23 mouse cellular contexts compared by ENCODE assay signal in the genomic region with DNA sequence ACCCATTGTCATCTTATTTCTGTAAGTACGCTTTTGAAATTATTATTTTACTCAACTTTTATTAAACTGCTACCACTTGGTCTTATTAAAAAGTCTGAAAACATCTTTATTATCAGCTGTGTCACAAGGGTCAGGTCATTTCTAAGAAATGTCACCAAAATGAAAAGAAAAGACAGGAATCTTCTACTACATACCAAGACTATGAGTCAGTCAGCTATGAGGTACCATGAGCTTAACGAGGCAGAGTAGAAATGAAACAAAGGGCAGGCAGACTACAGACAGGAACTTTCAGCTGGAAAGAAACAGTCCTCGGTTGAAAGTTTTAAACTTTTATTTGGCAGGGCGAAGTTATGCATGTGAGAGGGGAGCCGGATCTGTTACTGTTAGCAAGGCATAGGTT.
DNase-seq lines count a peak whose midpoint lies in the region; ATAC-seq and TF ChIP-seq lines count a peak whose summit lies in the region.
"Had no signal": no experiment of that assay in that cellular context is flagged by ENCODE, and none has a peak within 500 bp of the region (broad histone marks: within the 10 kb centered on the region; RNA-seq: fewer than 3 reads in every experiment).

No protein-coding gene starts in this region.

- peaks cover 19% of the 10 kb centered on the region for H3K4me1 ChIP-seq in limb, embryonic 14.5 days (ENCODE audit: control insufficient read depth, insufficient read depth, low read length)
- no peaks in the 10 kb centered on the region for H3K4me1 ChIP-seq in heart, adult 2 months (ENCODE audit: control insufficient read depth, insufficient read depth, low read length)
- H3K4me1 ChIP-seq: embryonic facial prominence, embryonic 13.5 days; forebrain, embryonic 10.5 days; forebrain, embryonic 13.5 days; hindbrain, embryonic 12.5 days; hindbrain, embryonic 15.5 days had no signal

- TF ChIP-seq CTCF in gastrocnemius, adult 2 months (IDR thresholded peaks at IDR 0.05) = no peak
- no peak for TF ChIP-seq CTCF in heart, adult 2 months (IDR thresholded peaks at IDR 0.05)

- no peaks in the 10 kb centered on the region for H3K9me3 ChIP-seq in limb, embryonic 14.5 days (ENCODE audit: control insufficient read depth, low read length)
- H3K9me3 ChIP-seq: embryonic facial prominence, embryonic 10.5 days; embryonic facial prominence, embryonic 13.5 days; forebrain, embryonic 10.5 days; forebrain, embryonic 13.5 days; hindbrain, embryonic 12.5 days; hindbrain, embryonic 15.5 days had no signal

- intact Hi-C loops in gastrocnemius, adult 2 months (cut with DNase I) = no loop called here
- intact Hi-C loops in heart, adult 2 months (cut with DNase I) = no loop called here

- H3K4me2 ChIP-seq in limb, embryonic 14.5 days (replicated peaks; ENCODE audit: low read depth, low read length, severe bottlenecking) = no peak overlapping the region
- H3K4me2 ChIP-seq: embryonic facial prominence, embryonic 13.5 days; forebrain, embryonic 13.5 days; heart, embryonic 11.5 days; hindbrain, embryonic 12.5 days; hindbrain, embryonic 15.5 days had no signal

- H3K27ac ChIP-seq in gastrocnemius, adult 2 months = peak overlapping the region; percentile 35; the same call in 1 of the 2 replicates
- H3K27ac ChIP-seq in limb, embryonic 14.5 days (replicated peaks; ENCODE audit: low read depth, low read length) = 0 out of 2 replicates have a peak overlapping the region, but pooled peaks have one; percentile 48
- H3K27ac ChIP-seq in heart, adult 2 months = no peak overlapping the region
- H3K27ac ChIP-seq: embryonic facial prominence, embryonic 10.5 days; embryonic facial prominence, embryonic 13.5 days; forebrain, embryonic 10.5 days; forebrain, embryonic 13.5 days; hindbrain, embryonic 12.5 days; hindbrain, embryonic 15.5 days had no signal

- no peak for ATAC-seq in limb, embryonic 14.5 days (ENCODE audit: low FRiP score, low read depth)
- ATAC-seq: forebrain, embryonic 13.5 days; forebrain, embryonic 16.5 days had no signal

- no peaks in the 10 kb centered on the region for H3K79me2 ChIP-seq in heart, adult 2 months (replicated peaks; ENCODE audit: control insufficient read depth, insufficient read depth, low read length)

- no peak for TF ChIP-seq POLR2A in limb, embryonic 14.5 days (IDR thresholded peaks at IDR 0.05; ENCODE audit: borderline replicate concordance, extremely low read depth, insufficient read depth, insufficient read length)
- no peak for TF ChIP-seq POLR2A in heart, adult 2 months (IDR thresholded peaks at IDR 0.05; ENCODE audit: insufficient read depth, low read depth, low read length)

- no peak overlapping the region for H3K9ac ChIP-seq in limb, embryonic 14.5 days (ENCODE audit: low read depth, low read length, severe bottlenecking)
- H3K9ac ChIP-seq in heart, adult 2 months (ENCODE audit: low read depth, low read length) = no peak overlapping the region
- H3K9ac ChIP-seq: embryonic facial prominence, embryonic 13.5 days; forebrain, embryonic 13.5 days; hindbrain, embryonic 12.5 days; hindbrain, embryonic 15.5 days had no signal

- DNase-seq in gastrocnemius, adult 2 months = no peak
- DNase-seq in gastrocnemius, postnatal 10 days = no peak
- DNase-seq in 3134 (ENCODE audit: extremely low read depth, insufficient read length, low spot score) (peak; percentile 35), MN1 (ENCODE audit: low spot score) (no peak)
- DNase-seq in Muller cell, postnatal 12 days (ENCODE audit: inconsistent ontology term) = peak; percentile 40
- no peak for DNase-seq in limb, embryonic 14.5 days (ENCODE audit: low spot score)
- no peak for DNase-seq in heart, adult 2 months
- no peak for DNase-seq in layer of hippocampus, adult 9-11 months
- DNase-seq: adrenal gland, adult 8-10 months; adrenal gland, postnatal 25 days; cerebellum, adult 11-12 months; cerebellum, adult 8-10 months; cerebellum, postnatal 10 days; cerebellum, postnatal 36 days; embryo, embryonic 11 days had no signal

- TF ChIP-seq EP300 in heart, adult 2 months (IDR thresholded peaks at IDR 0.05; ENCODE audit: insufficient read depth, low read depth, low read length) = no peak

- WGBS in limb, embryonic 14.5 days = 42% methylated on average over 5 of the region's 5 CpGs
- WGBS in heart, adult 2 months = 73% methylated on average over 5 of the region's 5 CpGs

- H3K36me3 ChIP-seq in limb, embryonic 14.5 days (ENCODE audit: control insufficient read depth, insufficient read depth, low read length) = no peaks in the 10 kb centered on the region
- H3K36me3 ChIP-seq in heart, adult 2 months (ENCODE audit: control insufficient read depth, insufficient read depth, low read length) = no peaks in the 10 kb centered on the region
- H3K36me3 ChIP-seq: embryonic facial prominence, embryonic 10.5 days; embryonic facial prominence, embryonic 13.5 days; forebrain, embryonic 10.5 days; hindbrain, embryonic 12.5 days; hindbrain, embryonic 15.5 days had no signal

- no peak overlapping the region for H3K4me3 ChIP-seq in gastrocnemius, adult 2 months
- no peak overlapping the region for H3K4me3 ChIP-seq in limb, embryonic 14.5 days (replicated peaks; ENCODE audit: low read length)
- H3K4me3 ChIP-seq in heart, adult 2 months = no peak overlapping the region
- H3K4me3 ChIP-seq: embryonic facial prominence, embryonic 10.5 days; embryonic facial prominence, embryonic 13.5 days; forebrain, embryonic 10.5 days; forebrain, embryonic 13.5 days; hindbrain, embryonic 12.5 days; hindbrain, embryonic 15.5 days had no signal

- no peaks in the 10 kb centered on the region for H3K27me3 ChIP-seq in limb, embryonic 14.5 days (ENCODE audit: control insufficient read depth, insufficient read depth, low read length)
- H3K27me3 ChIP-seq in heart, adult 2 months (ENCODE audit: control insufficient read depth, insufficient read depth, low read length) = no peaks in the 10 kb centered on the region
- H3K27me3 ChIP-seq: embryonic facial prominence, embryonic 13.5 days; forebrain, embryonic 13.5 days; hindbrain, embryonic 12.5 days; hindbrain, embryonic 15.5 days had no signal

Comparison
In these comparisons a context has a peak if more than half of its experiments do, and no peak if none do; other contexts are left out.
1. DNase-seq: peak in 3134 (single experiment) and Muller cell, postnatal 12 days (single experiment); none in gastrocnemius, adult 2 months (single experiment), gastrocnemius, postnatal 10 days (single experiment), limb, embryonic 14.5 days (single experiment), heart, adult 2 months (0 of 2), MN1 (single experiment) and layer of hippocampus, adult 9-11 months (single experiment).